17 mouse cellular contexts compared by ENCODE assay signal in the genomic region with DNA sequence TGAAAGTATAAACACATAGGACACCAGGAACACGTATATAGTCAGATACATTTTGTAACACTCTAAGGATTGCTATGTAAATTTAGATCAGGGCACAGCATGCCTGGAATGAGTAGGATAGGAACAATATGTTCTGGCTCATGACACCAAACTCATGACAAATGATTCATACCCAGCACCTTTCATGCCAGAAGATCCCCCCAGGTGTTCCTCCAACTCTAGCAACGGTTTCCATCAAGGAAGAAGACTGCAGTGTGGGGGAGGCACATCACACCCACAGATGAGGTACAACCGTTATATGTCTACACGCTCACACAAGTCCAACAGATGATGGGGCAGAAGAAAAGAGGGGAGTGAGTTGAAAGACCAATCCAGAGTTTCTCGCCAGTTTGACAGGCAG. TPM values are rescaled to one million over a fixed set of nuclear protein-coding genes. Genes with fewer than 3 reads are reported as not detected.
DNase-seq lines count a peak whose midpoint lies in the region; ATAC-seq lines count a peak whose summit lies in the region.
"Had no signal": no experiment of that assay in that cellular context is flagged by ENCODE, and none has a peak within 500 bp of the region (broad histone marks: within the 10 kb centered on the region; RNA-seq: fewer than 3 reads in every experiment).

No protein-coding gene starts in this region.

- H3K4me3 ChIP-seq in hindbrain, embryonic 15.5 days, result no peak overlapping the region
- H3K4me3 ChIP-seq in hindbrain, embryonic 10.5 days, result no peak overlapping the region
- H3K4me3 ChIP-seq: heart, embryonic 15.5 days; limb, embryonic 15.5 days; megakaryocyte, embryonic 14.5 days had no signal

- H3K9me3 ChIP-seq in hindbrain, embryonic 15.5 days, result no peaks in the 10 kb centered on the region
- H3K9me3 ChIP-seq in hindbrain, embryonic 10.5 days, result no peaks in the 10 kb centered on the region
- H3K9me3 ChIP-seq: heart, embryonic 15.5 days; limb, embryonic 15.5 days; megakaryocyte, embryonic 14.5 days had no signal

- DNase-seq in hindbrain, embryonic 10.5 days (ENCODE audit: low spot score), result no peak
- DNase-seq in right cerebral cortex, adult 18-20 months, result peak; percentile 70
- no peak for DNase-seq in right cerebral cortex, postnatal 14 days
- DNase-seq in left cerebral cortex, postnatal 14 days (ENCODE audit: low spot score in 2 of 2), result peak; percentile 14 to 74
- no peak for DNase-seq in lung, postnatal 10 days
- no peak for DNase-seq in yolk sac, embryonic 10.5 days (ENCODE audit: low spot score)
- DNase-seq: adrenal gland, postnatal 25 days; lung, embryonic 14.5 days; retina, postnatal 1 day; thymus, adult 18-20 months had no signal

- no peaks in the 10 kb centered on the region for H3K27me3 ChIP-seq in hindbrain, embryonic 15.5 days
- peaks cover 16% of the 10 kb centered on the region; the same call in 1 of the 2 replicates for H3K27me3 ChIP-seq in hindbrain, embryonic 10.5 days (ENCODE audit: insufficient read depth, poor library complexity, severe bottlenecking)

- H3K4me2 ChIP-seq in hindbrain, embryonic 15.5 days, result peak overlapping the region; percentile 75
- H3K4me2 ChIP-seq: heart, embryonic 15.5 days; limb, embryonic 15.5 days; lung, embryonic 14.5 days had no signal

- peaks cover 16% of the 10 kb centered on the region; the same call in 1 of the 2 replicates for H3K4me1 ChIP-seq in hindbrain, embryonic 15.5 days (replicated peaks)
- H3K4me1 ChIP-seq in hindbrain, embryonic 10.5 days (replicated peaks), result peaks cover 14% of the 10 kb centered on the region

- H3K27ac ChIP-seq in hindbrain, embryonic 15.5 days (replicated peaks), result no peak overlapping the region
- no peak overlapping the region for H3K27ac ChIP-seq in hindbrain, embryonic 10.5 days
- H3K27ac ChIP-seq: heart, embryonic 15.5 days; limb, embryonic 15.5 days had no signal

- ATAC-seq in hindbrain, embryonic 15.5 days (ENCODE audit: low FRiP score, low read depth), result no peak
- ATAC-seq: CD4-positive, CD25-positive, alpha-beta regulatory T cell, adult 4 months; forebrain, embryonic 14.5 days; inflammation-experienced regulatory T-cells, adult 6 months had no signal

- WGBS in hindbrain, embryonic 15.5 days, result 88% methylated on average over 5 of the region's 5 CpGs
- 80% methylated on average over 5 of the region's 5 CpGs for WGBS in hindbrain, embryonic 10.5 days

- intact Hi-C loops in left cerebral cortex, postnatal 14 days (cut with DNase I), result loop anchor here (10.0 kb wide), 1 partner anchor 310 kb away; no protein-coding TSS in a partner anchor

- H3K36me3 ChIP-seq in hindbrain, embryonic 15.5 days, result no peaks in the 10 kb centered on the region
- no peaks in the 10 kb centered on the region for H3K36me3 ChIP-seq in hindbrain, embryonic 10.5 days
- H3K36me3 ChIP-seq: heart, embryonic 15.5 days; limb, embryonic 15.5 days had no signal

- no peak overlapping the region for H3K9ac ChIP-seq in hindbrain, embryonic 15.5 days
- H3K9ac ChIP-seq: heart, embryonic 15.5 days; limb, embryonic 15.5 days; lung, embryonic 14.5 days had no signal

RNA-seq across cellular contexts. Expression of a gene that starts 3.5 kb away (rescaled TPM):
- 16.7 and 19.4 TPM in 2 replicates for polyA plus RNA-seq in hindbrain, embryonic 15.5 days (2015; fragmentation: Nextera tagmentation; extraction: Ambion mirVana)
- polyA plus RNA-seq in hindbrain, embryonic 10.5 days (2016; fragmentation: Nextera tagmentation; extraction: Ambion mirVana), result 4.3 and 5.6 TPM in 2 replicates
- 10 to 100 TPM; 39.2 to 48.1 TPM for total RNA-seq in left cerebral cortex, postnatal 14 days (2021)
- polyA plus RNA-seq: CD4-positive, CD25-positive, alpha-beta regulatory T cell, adult 4 months had no signal

Comparison
In these comparisons a context has a peak if more than half of its experiments do, and no peak if none do; other contexts are left out.
1. DNase-seq: peak in right cerebral cortex, adult 18-20 months (single experiment) and left cerebral cortex, postnatal 14 days (2 of 2); none in hindbrain, embryonic 10.5 days (single experiment), right cerebral cortex, postnatal 14 days (single experiment), lung, postnatal 10 days (single experiment) and yolk sac, embryonic 10.5 days (single experiment).